Mouse (Mus musculus): ENCODE data around the gene Osbpl8.

The Osbpl8 gene

DNA sequence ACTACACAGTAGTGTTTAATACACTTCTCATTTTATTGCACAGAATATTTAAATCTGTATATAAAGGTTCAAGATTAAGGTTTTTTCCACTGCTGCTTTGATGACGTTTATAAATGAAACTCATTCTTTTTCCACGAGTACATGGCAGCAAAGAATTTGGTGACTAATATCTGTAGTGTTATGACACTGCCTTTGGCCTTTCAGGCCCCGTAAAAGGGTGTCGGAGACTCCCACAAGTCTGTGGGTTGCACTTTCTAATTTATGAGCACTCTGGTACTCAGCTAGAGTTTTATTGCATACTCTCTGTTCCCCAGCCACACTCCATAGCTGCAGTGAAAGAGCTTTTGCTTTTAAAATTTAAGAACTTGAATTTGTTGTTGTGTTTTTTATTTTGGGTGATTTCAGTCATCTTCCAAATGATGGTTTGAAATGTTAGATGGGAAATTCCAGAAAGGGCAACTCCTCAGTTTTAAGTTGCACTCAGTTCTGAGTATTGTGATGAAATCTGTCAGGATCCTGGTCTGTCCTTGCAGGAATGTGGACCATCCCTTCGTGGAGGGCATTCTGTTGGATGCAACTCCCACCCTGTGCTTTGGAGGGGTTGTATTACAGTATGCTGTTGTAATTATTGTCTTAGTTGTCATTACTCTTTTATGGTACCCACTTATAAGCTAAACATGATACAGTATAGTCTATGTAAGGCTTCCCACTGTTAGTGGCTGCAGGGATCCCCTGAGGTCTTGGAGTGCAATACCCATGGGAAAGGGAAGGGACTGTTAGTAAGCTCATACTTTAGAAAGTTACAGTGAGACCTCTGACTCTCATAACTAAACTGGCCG lies 70.1 kb downstream of the Osbpl8 start:
- DNase-seq (ENCODE audit: low spot score in 2 of 2) = no peak

- DNase-seq (ENCODE audit: low spot score in 2 of 2) = no peak
Observed at GRCm38 (mm10) chr10:111235289-111235570, 70.7 kb downstream of the Osbpl8 start.

DNA sequence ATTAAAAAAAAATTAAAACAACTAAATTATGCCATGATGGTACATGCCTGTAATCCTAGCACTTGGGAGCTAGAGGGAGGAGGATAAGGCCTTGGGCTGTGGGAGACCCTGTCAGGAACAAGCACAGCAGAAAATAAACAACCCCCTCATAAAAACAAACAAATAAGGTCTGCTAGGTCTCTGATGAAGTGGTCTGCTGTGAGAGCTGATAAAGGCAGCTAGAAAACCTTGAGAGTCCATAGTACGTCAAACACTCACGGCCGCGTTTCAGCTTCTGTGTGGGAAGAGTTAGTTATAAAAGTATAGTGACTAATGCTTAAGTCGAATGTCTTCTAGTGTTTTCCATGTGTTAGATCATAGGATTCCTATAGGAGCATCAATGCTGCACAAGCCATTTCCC lies 72.9 kb downstream of the Osbpl8 start:
- DNase-seq (ENCODE audit: low spot score in 2 of 2) = no peak

- DNase-seq (ENCODE audit: low spot score in 2 of 2) = peak in 1 of 2 experiments; percentile 12
Observed at GRCm38 (mm10) chr10:111242677-111243076, 78.1 kb downstream of the Osbpl8 start.

GRCm38 (mm10) chr10:111247609-111248008 lies 83.1 kb downstream of the Osbpl8 start:
- DNase-seq (ENCODE audit: low spot score in 2 of 2) = no peak

DNA sequence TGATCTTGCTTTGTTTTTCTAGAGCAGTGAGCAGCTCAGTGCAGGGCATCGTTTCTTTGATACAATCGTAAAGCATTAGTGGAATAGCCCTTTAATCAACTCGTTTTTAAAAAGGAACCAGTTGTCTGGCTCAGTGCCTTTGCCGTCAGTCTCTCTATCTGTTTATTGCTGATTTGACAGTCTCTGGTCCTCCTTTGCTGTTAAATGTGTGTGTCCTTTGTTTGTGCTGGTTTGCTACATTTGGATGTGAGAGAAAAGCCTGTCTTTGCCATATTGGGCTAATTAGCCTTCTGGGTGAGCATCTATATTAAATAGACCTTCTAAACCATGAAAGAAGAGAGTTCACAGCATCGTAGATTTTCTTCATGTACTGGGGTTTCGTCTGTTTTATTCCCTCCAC lies 83.6 kb downstream of the Osbpl8 start:
- no peak for DNase-seq (ENCODE audit: low spot score in 2 of 2)

- DNase-seq (ENCODE audit: low spot score in 2 of 2) = no peak
Observed at GRCm38 (mm10) chr10:111250192-111250591, 85.6 kb downstream of the Osbpl8 start.

DNA sequence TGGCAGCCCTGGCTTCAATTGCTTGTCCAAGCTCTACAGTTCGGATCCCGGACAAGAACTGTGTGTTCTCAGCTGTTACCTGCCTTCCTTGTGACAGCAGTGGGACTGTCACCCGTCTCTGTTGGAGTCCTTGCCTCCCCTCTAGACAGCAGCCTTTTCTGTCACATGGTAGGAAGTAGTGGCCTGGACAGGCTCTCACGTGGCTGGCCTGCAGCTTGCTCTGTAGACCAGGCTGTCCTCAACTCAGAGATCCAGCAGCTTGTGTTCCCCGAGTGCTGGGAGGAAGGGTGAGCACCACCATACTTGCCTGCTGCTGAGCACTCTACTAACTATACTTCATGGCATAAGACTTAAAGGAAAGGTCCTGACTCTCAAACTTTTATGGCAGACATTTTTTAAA lies 87.1 kb downstream of the Osbpl8 start:
- no peak for DNase-seq (ENCODE audit: low spot score in 2 of 2)

DNA sequence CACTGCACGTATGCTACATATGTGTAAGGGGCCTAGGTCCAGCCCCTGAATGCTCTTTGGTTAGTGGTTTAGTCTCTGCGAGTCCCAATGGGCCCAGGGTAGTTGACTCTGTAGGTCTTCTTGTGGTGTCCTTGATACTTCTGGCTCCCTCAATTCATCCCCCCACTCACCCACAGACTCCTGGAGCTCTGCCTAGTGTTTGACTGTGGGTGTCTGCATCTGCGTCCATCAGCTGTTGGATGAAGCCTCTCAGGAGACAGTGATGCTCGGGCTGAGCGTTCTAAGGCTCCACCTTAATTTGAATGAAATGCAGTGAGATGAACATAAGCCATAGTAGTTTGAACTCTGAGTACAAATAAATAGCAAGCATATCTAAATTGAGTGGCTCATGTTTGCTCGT lies 90.7 kb downstream of the Osbpl8 start:
- no peak for DNase-seq (ENCODE audit: low spot score in 2 of 2)

- no peak for DNase-seq (ENCODE audit: low spot score in 2 of 2)
Observed at GRCm38 (mm10) chr10:111256156-111256555, 91.6 kb downstream of the Osbpl8 start.

GRCm38 (mm10) chr10:111257358-111257757 lies 92.8 kb downstream of the Osbpl8 start:
- DNase-seq (ENCODE audit: low spot score in 2 of 2) = no peak

- no peak for DNase-seq (ENCODE audit: low spot score in 2 of 2)
Observed at GRCm38 (mm10) chr10:111258256-111258655, 93.7 kb downstream of the Osbpl8 start.

DNA sequence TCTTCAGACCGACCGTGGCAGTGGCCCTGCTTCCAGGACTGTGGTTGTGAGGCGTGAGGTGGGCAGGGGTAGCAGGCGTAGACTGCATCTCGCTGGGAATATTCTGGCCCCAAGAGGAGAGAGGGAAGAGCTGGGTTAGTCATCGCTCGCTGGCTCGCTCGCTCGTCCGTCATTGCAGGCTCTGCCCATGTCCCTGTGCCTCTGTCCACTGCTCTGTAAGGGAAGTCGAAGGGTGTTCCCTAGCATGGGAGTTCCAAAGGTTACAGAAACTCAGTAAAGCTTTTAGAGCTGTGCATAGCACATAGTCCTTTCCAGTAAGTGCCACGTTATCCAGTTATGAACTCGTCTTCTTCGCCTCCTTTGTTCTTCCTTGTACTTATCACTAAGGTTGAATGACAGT lies 107.1 kb downstream of the Osbpl8 start:
- DNase-seq (ENCODE audit: low spot score in 2 of 2) = no peak

- DNase-seq (ENCODE audit: low spot score in 2 of 2) = no peak
Observed at GRCm38 (mm10) chr10:111272905-111273304, 108.4 kb downstream of the Osbpl8 start.

- no peak for DNase-seq (ENCODE audit: low spot score in 2 of 2)
Observed at GRCm38 (mm10) chr10:111273463-111274088, 109.0 kb downstream of the Osbpl8 start.

GRCm38 (mm10) chr10:111275822-111276221 lies 111.3 kb downstream of the Osbpl8 start:
- no peak for DNase-seq (ENCODE audit: low spot score in 2 of 2)

- DNase-seq (ENCODE audit: low spot score in 2 of 2) = no peak
Observed at GRCm38 (mm10) chr10:111297631-111298030, 133.1 kb downstream of the Osbpl8 start.

DNA sequence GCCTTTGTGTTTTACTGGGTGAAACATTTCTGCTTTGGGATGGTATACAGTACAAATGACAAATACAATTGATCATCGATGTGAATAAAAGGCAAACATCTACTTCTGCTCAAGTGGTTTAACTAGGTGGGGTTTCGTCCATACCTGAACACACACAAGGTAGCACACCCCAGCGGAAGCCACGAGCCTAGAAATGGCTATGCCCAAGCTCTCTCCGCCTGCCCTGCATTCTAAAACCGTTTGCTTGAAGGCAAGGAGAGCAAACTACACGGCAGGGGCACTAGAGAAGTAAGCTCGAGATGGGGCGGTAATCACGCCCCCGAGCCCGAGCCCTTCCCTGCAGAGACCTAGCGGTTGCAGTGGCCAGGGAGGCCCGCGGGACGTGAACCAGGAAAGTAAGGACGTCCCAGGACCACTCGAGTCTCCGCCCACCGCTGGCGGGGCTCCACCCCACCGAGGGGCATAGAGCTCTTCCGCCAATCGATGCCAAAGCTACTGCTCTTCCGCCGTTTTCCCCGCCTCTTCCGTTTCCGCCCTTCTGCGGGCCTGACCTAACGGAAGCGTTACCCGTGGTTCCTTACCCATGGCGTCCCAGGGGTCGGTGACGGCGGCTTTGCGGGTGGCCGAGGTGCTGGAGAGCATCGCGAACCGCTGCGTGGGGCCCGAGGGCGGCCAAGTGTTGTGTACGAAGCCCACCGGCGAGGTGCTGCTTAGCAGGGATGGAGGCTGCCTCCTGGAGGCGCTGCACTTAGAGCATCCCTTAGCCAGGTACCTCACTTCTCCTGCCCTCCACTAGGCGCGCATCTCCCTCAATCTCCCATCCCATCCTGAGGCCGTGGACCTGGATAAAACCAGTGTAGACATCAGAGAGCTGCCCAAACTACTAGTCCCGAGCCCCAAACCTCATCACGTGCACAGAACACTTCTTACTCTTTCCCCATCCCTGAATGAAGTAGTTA lies 133.9 kb downstream of the Osbpl8 start, which contains the start of gene Bbs10:
TSS of gene Bbs10 (plus strand) at position 540 of the 959 bp plus-strand sequence.
- DNase-seq (ENCODE audit: low spot score in 2 of 2) = peak; percentile 91 to 93

DNA sequence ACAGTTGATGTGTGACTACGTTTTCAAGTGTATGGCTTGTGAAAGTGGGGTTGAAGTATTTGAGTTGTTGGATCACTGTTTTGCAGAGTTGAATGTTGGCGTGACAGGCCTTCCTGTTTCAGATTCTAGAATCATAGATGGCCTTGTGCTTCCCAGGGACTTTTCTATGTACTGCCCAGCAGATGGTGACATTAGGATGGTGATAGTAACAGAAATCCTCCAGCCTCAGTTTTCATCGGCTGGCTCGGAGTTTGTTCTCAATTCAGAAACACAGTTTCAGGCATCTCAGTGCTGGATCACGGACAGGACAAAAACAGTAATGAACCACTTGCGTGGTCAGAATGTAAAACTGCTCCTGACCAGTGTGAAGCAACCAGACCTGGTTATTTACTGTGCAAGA lies 135.0 kb downstream of the Osbpl8 start:
- DNase-seq (ENCODE audit: low spot score in 2 of 2) = no peak

DNA sequence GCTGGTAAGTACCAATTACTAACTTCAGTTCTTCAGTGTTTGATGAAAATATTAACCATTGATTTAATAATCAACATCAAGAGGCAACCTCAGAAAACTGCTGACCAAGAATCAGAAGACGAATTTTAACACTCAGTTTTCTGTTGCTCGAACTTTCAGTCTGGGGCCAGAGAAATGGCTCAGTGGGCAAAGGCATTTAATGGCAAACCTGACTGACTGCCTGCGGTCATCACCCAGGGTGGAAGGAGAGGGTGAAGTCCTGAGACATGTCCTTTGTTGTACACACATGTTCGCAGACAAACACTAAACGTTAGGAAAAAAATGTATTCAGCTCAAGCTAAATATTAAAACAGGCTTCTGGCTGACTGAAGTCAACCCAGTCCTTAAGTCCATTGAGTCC lies 136.5 kb downstream of the Osbpl8 start:
- DNase-seq (ENCODE audit: low spot score in 2 of 2) = no peak

DNA sequence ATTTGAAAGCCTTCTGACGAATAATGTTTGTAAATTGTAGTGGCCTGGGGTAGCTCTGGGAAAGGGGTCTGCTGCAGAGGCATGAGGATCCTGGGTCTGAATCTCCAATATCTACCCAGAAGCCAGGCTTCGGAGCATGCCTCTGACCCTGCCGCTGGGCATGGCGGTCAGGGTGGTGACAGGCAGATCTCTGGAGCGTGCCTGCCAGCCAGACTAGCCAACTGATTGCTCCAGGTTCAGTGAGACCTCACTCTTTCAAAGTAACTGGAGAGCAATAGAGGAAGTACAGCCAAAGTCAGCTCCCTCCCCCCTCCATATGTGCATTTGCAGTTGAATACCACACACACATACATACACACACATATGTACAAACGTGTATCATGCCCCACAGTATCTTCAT lies 137.9 kb downstream of the Osbpl8 start:
- no peak for DNase-seq (ENCODE audit: low spot score in 2 of 2)

DNA sequence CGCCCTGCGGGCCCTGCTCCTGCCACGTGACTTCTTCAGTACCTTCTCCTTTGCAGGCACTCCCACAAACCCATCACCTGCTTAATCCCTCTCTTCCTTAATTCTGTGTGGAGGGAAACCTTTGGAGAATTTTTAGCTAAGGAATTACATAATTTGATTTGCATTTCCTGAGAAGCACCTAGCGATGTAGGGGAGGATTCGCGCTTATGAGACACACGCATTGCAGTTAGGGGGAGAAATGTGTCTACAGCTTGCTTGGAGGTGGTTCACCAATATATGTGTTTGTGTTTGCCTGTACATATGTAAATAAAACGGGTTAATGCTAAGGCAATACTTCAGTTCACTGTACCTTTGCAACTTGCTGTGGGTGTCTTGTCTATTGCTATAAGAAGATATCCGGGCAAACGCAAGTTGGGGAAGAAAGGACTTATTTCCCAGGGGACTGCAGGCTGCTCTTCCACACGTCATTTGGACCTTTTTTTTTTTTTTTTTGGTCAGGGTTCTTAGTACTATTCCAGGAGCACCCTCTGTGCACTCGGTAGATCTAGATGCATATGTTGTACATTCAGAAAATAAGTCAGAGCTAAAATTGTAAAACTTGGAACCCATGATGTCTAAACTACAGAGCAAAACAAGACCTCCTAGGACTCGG lies 144.4 kb downstream of the Osbpl8 start:
- DNase-seq (ENCODE audit: low spot score in 2 of 2) = no peak

Data from spleen, postnatal 4 days (tissue).